Mouse (Mus musculus): ENCODE results near the gene Bcl9. TPM values are rescaled to one million over a fixed set of nuclear protein-coding genes. Genes with fewer than 3 reads are reported as not detected.

Bcl9 gene
- total RNA-seq (2017): 10.8 and 15.1 TPM in 2 replicates

GRCm38 (mm10) chr3:97297553-97298432 lies at the start of gene Bcl9:
Gene Bcl9 (minus strand): TSS chr3:97297917.
- peak; percentile 70 to 71 for ATAC-seq (replicated peaks in 1 of 2; ENCODE audit: insufficient read depth in 1 of 2, low FRiP score in 2 of 2, low TSS enrichment in 1 of 2, low read depth in 1 of 2, poor library complexity in 2 of 2, severe bottlenecking in 2 of 2)

DNA sequence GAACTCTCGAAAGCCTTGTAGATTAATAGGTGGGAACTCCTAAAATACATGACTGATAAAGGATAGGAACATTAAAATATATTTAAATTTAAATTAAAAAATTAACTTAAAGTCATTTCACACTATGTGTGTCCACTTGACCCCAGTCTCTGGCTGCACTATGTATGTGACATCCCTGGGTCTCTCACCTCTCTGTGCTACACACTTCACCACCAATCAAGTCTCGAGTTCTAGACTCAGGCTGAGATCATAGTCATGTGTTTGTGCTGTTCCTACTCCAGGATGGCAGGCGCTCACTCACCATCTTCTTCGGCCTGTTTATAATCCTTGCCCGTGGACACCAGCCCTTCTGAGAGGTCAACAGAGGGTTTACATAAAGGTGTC lies 41.5 kb upstream of the Bcl9 start:
- ATAC-seq (replicated peaks in 1 of 2; ENCODE audit: insufficient read depth in 1 of 2, low FRiP score in 2 of 2, low TSS enrichment in 1 of 2, low read depth in 1 of 2, poor library complexity in 2 of 2, severe bottlenecking in 2 of 2): no peak

GRCm38 (mm10) chr3:97338522-97339192 lies 40.9 kb upstream of the Bcl9 start:
- peak; percentile 80 for ATAC-seq (replicated peaks in 1 of 2; ENCODE audit: insufficient read depth in 1 of 2, low FRiP score in 2 of 2, low TSS enrichment in 1 of 2, low read depth in 1 of 2, poor library complexity in 2 of 2, severe bottlenecking in 2 of 2)

DNA sequence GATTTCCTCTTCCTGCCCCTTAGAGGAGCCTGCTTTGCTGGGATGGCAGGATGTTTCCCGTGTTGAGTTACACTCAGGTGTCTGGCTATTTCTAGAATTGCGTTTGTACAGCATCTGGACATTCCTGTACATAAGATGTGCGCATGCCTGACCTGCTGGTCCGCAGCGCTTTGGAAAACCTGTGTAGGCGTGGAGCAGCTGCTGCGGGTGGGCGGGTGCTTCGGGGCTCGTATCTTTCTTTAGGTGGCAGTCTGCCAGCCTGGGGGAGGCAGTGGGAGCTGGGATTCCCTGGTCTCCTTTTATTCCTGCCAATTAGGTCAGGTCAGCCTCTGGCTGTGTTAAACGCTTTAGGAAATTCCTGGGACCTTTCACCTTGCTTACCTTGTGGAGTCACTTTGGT lies 39.6 kb upstream of the Bcl9 start:
- no peak for ATAC-seq (replicated peaks in 1 of 2; ENCODE audit: insufficient read depth in 1 of 2, low FRiP score in 2 of 2, low TSS enrichment in 1 of 2, low read depth in 1 of 2, poor library complexity in 2 of 2, severe bottlenecking in 2 of 2)

DNA sequence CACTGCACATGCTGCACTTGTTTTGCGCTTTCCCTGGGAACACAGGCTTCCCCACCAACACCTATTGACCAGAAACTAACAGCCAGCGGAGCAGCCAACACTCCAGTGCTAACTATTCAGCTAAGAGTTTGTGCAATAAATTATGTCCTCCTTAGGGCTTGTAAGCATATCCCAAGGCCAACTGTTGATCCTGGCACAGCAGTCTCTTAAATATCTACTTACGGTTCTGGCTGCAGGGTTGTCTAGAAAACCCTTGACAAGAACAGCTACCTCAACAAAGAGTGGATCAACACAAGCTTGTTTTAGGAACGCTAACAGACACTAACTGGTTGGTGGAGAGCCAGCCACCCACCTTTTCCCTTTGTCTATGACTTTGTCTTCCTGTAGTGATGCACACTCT lies 38.6 kb upstream of the Bcl9 start:
- ATAC-seq (replicated peaks in 1 of 2; ENCODE audit: insufficient read depth in 1 of 2, low FRiP score in 2 of 2, low TSS enrichment in 1 of 2, low read depth in 1 of 2, poor library complexity in 2 of 2, severe bottlenecking in 2 of 2): no peak

DNA sequence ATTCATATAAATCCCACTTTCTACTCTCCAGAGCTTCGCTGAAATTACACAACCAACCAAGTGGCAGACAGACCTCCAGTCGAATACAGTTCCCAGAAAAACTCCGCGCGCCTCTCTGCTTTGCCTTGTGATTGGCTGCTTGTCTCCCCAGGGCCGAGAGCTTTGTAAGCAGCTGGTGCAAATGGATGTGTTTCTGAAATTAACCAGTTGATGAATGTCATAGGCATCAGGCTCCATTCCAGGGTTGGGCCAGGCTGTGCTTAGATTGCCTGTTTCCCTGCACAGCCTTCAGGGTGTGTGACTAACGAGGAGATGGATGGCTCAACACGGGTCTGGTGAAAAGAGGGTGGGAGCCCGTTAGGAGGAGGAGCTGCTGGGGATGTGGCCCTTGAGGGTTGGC lies 36.9 kb upstream of the Bcl9 start:
- ATAC-seq (replicated peaks in 1 of 2; ENCODE audit: insufficient read depth in 1 of 2, low FRiP score in 2 of 2, low TSS enrichment in 1 of 2, low read depth in 1 of 2, poor library complexity in 2 of 2, severe bottlenecking in 2 of 2): no peak

DNA sequence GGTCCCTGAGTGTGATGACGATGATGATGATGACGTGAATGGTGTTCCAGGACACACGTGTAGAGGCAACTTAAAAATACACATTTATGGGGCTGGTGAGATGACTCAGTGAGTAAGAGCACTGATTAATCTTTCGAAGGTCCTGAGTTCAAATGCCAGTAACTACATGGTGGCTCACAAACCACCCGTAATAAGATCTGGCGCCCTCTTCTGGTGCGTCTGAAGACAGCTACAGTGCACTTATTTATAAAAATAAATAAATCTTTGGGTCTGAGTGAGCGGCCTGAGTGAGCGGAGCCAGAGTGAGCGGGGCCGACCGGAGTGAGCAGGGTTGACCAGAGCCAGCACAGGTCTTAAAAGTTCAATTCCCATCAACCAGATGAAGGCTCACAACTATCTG lies 34.5 kb upstream of the Bcl9 start:
- no peak for ATAC-seq (replicated peaks in 1 of 2; ENCODE audit: insufficient read depth in 1 of 2, low FRiP score in 2 of 2, low TSS enrichment in 1 of 2, low read depth in 1 of 2, poor library complexity in 2 of 2, severe bottlenecking in 2 of 2)

DNA sequence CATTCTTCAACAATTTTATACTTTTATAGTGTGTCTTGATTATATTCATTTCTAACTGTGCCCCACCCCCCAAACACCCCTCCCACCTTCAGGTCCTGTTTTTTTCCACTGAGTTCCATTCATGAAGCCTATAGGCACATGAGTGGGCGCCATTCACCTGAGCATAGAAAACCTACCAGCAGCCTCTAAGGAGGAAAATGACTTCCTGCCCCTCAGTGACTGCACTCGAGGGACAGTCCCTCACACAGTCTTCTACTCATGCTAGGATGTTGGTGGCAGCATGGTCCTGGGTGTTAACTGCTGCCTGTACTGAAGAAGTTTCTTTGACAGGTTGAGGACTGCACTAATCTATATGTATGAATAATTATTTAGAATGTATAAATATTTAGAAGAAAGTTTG lies 30.1 kb upstream of the Bcl9 start:
- no peak for ATAC-seq (replicated peaks in 1 of 2; ENCODE audit: insufficient read depth in 1 of 2, low FRiP score in 2 of 2, low TSS enrichment in 1 of 2, low read depth in 1 of 2, poor library complexity in 2 of 2, severe bottlenecking in 2 of 2)

- ATAC-seq (replicated peaks in 1 of 2; ENCODE audit: insufficient read depth in 1 of 2, low FRiP score in 2 of 2, low TSS enrichment in 1 of 2, low read depth in 1 of 2, poor library complexity in 2 of 2, severe bottlenecking in 2 of 2): no peak
These were observed 29.6 kb upstream of the Bcl9 start for GRCm38 (mm10) chr3:97327356-97327755.

- no peak for ATAC-seq (replicated peaks in 1 of 2; ENCODE audit: insufficient read depth in 1 of 2, low FRiP score in 2 of 2, low TSS enrichment in 1 of 2, low read depth in 1 of 2, poor library complexity in 2 of 2, severe bottlenecking in 2 of 2)
These were observed 28.1 kb upstream of the Bcl9 start for GRCm38 (mm10) chr3:97325621-97326345.

GRCm38 (mm10) chr3:97324046-97324445 lies 26.3 kb upstream of the Bcl9 start:
- ATAC-seq (replicated peaks in 1 of 2; ENCODE audit: insufficient read depth in 1 of 2, low FRiP score in 2 of 2, low TSS enrichment in 1 of 2, low read depth in 1 of 2, poor library complexity in 2 of 2, severe bottlenecking in 2 of 2): no peak

- ATAC-seq (replicated peaks in 1 of 2; ENCODE audit: insufficient read depth in 1 of 2, low FRiP score in 2 of 2, low TSS enrichment in 1 of 2, low read depth in 1 of 2, poor library complexity in 2 of 2, severe bottlenecking in 2 of 2): no peak
These were observed 19.6 kb upstream of the Bcl9 start for GRCm38 (mm10) chr3:97317302-97317701.

GRCm38 (mm10) chr3:97313431-97313830 lies 15.7 kb upstream of the Bcl9 start:
- ATAC-seq (replicated peaks in 1 of 2; ENCODE audit: insufficient read depth in 1 of 2, low FRiP score in 2 of 2, low TSS enrichment in 1 of 2, low read depth in 1 of 2, poor library complexity in 2 of 2, severe bottlenecking in 2 of 2): no peak

DNA sequence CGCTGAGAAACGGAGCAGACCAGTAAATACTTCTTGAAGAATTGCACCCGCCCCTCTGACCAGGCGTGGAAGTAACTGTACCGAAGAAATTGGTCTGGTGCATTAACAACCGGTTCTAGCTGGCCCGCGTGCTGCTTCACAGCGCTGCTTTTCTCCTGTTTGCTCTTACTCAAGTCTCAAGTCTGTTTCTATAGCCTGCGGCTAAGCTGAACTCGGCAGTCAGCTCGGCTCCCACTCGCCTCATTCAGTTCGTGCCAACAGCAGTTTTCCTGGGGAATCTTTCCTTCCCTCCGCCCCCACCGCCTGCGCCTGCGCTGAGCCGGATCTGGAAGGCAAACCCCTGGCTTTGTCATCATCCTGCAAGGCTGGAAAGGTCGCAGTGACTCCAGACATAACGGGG lies 14.3 kb upstream of the Bcl9 start:
- ATAC-seq (replicated peaks in 1 of 2; ENCODE audit: insufficient read depth in 1 of 2, low FRiP score in 2 of 2, low TSS enrichment in 1 of 2, low read depth in 1 of 2, poor library complexity in 2 of 2, severe bottlenecking in 2 of 2): no peak

DNA sequence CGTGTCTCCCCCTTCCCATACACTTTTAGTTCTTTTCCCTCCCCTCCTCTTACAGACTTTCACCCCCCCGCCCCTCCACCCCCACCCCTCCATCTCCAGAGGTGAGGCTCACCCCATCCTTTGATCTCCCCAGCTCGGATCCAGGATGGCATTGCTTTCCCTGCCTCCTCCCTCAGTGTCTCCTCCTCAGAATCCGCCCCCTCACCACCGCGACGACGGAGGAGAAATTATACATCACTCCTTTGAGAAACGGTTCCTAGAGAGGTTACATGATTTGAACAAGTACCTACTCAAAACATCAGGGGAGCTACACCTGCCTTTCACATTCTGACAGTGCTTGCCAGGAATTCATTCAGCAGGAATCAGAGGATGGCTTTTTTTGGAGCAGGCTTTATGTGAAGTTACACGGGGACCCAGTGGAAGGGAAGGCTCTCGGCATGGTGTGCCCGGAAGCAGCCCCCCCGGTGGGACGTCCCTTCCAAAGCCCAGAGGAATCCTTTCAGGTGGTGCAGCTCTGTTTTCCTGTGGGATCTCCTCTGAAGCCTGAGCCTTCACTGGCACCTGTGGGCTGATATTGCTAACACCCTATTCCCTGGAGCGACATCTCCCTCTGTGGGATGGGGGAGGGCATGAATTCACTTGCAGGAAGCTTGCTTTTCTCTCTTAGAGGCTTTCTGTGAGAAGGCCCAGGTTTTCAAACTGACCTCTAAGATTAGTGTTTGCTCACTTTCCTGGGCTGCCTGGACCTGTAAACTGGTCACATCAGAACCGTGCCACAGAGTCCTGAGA lies 12.2 kb upstream of the Bcl9 start:
- ATAC-seq (replicated peaks in 1 of 2; ENCODE audit: insufficient read depth in 1 of 2, low FRiP score in 2 of 2, low TSS enrichment in 1 of 2, low read depth in 1 of 2, poor library complexity in 2 of 2, severe bottlenecking in 2 of 2): 0 out of 4 replicates have a peak, but pooled peaks of 1 of the 2 experiments have one; percentile 14

DNA sequence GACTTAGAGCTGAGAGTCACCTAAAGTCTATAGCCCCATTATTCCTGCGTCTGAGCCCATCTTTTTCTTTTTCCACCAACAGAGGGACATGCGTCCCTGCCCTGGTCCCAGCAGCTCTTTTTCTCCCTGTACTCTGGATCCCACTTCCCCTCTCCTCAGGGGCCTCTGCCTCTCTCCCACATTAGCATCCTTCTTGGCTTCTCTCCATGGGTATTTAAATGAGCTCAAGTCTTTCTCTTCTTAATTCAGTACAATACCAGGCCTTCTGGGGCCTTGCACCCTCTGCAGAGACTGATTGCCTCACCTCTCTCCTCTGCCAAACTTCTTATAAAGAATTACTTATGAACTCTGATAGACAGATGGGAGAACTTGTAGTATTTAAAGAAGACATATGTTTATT lies 10.7 kb upstream of the Bcl9 start:
- ATAC-seq (replicated peaks in 1 of 2; ENCODE audit: insufficient read depth in 1 of 2, low FRiP score in 2 of 2, low TSS enrichment in 1 of 2, low read depth in 1 of 2, poor library complexity in 2 of 2, severe bottlenecking in 2 of 2): no peak

DNA sequence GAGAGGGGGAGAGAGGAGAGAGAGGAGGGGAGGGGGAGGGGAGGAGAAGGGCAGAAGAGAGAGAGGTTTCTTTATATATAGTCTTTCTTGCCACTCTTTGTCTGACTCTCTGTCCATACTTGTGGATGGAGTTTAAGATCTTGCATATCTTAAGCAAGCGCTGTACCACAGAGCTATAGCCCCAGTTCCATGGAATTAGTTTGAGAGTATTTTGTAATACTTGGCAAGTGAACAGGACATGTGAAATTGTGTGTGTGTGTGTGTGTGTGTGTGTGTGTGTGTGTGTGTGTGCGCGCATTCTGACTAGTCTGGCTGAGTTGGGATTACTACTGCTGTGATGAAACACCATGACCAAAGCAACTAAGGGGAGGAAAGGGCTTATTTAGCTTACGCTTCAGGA lies 8.2 kb upstream of the Bcl9 start:
- no peak for ATAC-seq (replicated peaks in 1 of 2; ENCODE audit: insufficient read depth in 1 of 2, low FRiP score in 2 of 2, low TSS enrichment in 1 of 2, low read depth in 1 of 2, poor library complexity in 2 of 2, severe bottlenecking in 2 of 2)

Data from hematopoietic stem cell, adult 5-6 weeks (primary cell).